Mouse (Mus musculus) kidney, adult 11 months (tissue): ENCODE results near the gene 2610507B11Rik.
"Not testable (repeated sequence)": the region's sequence is repeated elsewhere in the genome, so short reads cannot be mapped to it uniquely, and the experiment has no call there.

Experiments
- DNase-seq: peaks from one replicate; pipeline ENCODE4 v3.0.0; 2022

The 2610507B11Rik gene

GRCm38 (mm10) chr11:78261380-78262352 lies at the start of gene 2610507B11Rik:
Gene 2610507B11Rik (plus strand): TSS chr11:78261752.
- peak; percentile 90 for DNase-seq

GRCm38 (mm10) chr11:78213086-78213817 lies 48.3 kb upstream of the 2610507B11Rik start:
- DNase-seq: no peak

GRCm38 (mm10) chr11:78215709-78216317 lies 45.7 kb upstream of the 2610507B11Rik start:
- no peak for DNase-seq

- no peak for DNase-seq
Observed at GRCm38 (mm10) chr11:78223586-78223985, 38.0 kb upstream of the 2610507B11Rik start.

- DNase-seq: no peak
Observed at GRCm38 (mm10) chr11:78231518-78231917, 30.0 kb upstream of the 2610507B11Rik start.

- DNase-seq: no peak
Observed at GRCm38 (mm10) chr11:78240193-78240857, 21.2 kb upstream of the 2610507B11Rik start.

GRCm38 (mm10) chr11:78245261-78245626 lies 16.3 kb upstream of the 2610507B11Rik start:
- DNase-seq: peak; percentile 19

- DNase-seq: peak; percentile 91
Observed at GRCm38 (mm10) chr11:78245627-78246317, 15.8 kb upstream of the 2610507B11Rik start, which contains the start of the genes Sdf2 and Supt6. Gene Sdf2 (plus strand): TSS chr11:78245746. Gene Supt6 (minus strand): TSS chr11:78245987.

- no peak for DNase-seq
Observed at GRCm38 (mm10) chr11:78246318-78247011, 15.1 kb upstream of the 2610507B11Rik start.

- no peak for DNase-seq
Observed at GRCm38 (mm10) chr11:78247012-78247348, 14.6 kb upstream of the 2610507B11Rik start.

GRCm38 (mm10) chr11:78247727-78248140 lies 13.8 kb upstream of the 2610507B11Rik start:
- no peak for DNase-seq

GRCm38 (mm10) chr11:78256618-78257017 lies 4.9 kb upstream of the 2610507B11Rik start:
- no peak for DNase-seq

GRCm38 (mm10) chr11:78260489-78261258 lies 878 bp upstream of the 2610507B11Rik start:
- no peak for DNase-seq

GRCm38 (mm10) chr11:78262550-78262949 lies 998 bp downstream of the 2610507B11Rik start:
- peak; percentile 46 for DNase-seq

- DNase-seq: no peak
Observed at GRCm38 (mm10) chr11:78265571-78265970, 4.0 kb downstream of the 2610507B11Rik start.

- no peak for DNase-seq
Observed at GRCm38 (mm10) chr11:78271986-78272385, 10.4 kb downstream of the 2610507B11Rik start.

GRCm38 (mm10) chr11:78275596-78275995 lies 14.0 kb downstream of the 2610507B11Rik start:
- DNase-seq: no peak

- DNase-seq: not testable (repeated sequence)
Observed at GRCm38 (mm10) chr11:78276169-78276568, 14.6 kb downstream of the 2610507B11Rik start.

GRCm38 (mm10) chr11:78278853-78279252 lies 17.3 kb downstream of the 2610507B11Rik start:
- no peak for DNase-seq

GRCm38 (mm10) chr11:78279586-78279985 lies 18.0 kb downstream of the 2610507B11Rik start:
- no peak for DNase-seq
